Mouse (Mus musculus): ENCODE data around the gene Tctn3. TPM values are rescaled to one million over a fixed set of nuclear protein-coding genes. Genes with fewer than 3 reads are reported as not detected.
"Not testable (repeated sequence)": the region's sequence is repeated elsewhere in the genome, so short reads cannot be mapped to it uniquely, and the experiment has no call there.

The Tctn3 gene
- polyA plus RNA-seq, 1 experiment from 2014 or later: 11.8 TPM

DNA sequence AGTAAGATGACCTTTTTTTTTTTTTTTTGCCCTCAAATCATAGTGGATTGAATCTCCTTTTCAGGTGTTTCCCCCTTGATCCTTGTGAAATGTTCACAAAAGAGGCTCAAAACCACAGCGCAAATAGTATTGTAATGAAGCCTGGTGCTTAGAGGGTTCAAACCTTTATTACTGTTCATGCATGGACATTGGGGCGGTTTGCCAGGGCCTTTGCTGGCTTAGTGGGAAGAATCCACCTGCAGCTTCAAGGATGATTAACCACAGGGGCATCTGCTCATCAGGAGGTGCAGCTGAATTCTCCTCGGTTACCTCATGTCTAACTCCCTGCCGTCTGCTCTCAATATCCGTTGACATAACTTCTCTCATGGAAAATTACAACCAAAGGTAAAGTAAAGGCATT is 20.6 kb upstream of the Tctn3 start:
- Histone ChIP-seq H3K27ac (ENCODE audit: low read depth) (no peak overlapping the region), H3K4me2 (ENCODE audit: low read length) (no peak overlapping the region)
- no peak for ATAC-seq (replicated peaks; ENCODE audit: low FRiP score, low TSS enrichment, low read depth)

DNA sequence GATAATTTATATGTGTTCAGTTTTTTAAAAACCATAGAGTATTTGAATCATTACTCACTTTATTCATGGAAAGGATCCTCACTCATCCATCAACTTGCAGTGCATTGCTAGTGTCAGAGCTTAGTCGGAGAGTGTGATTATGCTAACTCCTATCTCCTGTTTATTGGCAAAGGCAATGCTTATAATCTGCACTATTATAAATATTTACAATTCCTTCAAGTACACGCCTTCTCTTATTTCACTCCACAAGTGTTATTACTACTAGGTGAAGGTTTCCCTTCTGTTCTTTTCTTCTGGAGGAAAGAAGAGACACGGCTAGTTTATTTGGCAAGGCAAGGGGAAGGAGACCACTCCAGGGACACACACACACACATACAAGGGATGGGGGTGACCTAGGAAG is 20.2 kb upstream of the Tctn3 start:
- H3K27ac ChIP-seq (ENCODE audit: low read depth): no peak overlapping the region
- H3K27me3 ChIP-seq (replicated peaks; ENCODE audit: control insufficient read depth, insufficient read depth, low read length): no peaks in the 10 kb centered on the region
- ATAC-seq (replicated peaks; ENCODE audit: low FRiP score, low TSS enrichment, low read depth): no peak
- H3K9me3 ChIP-seq (ENCODE audit: control insufficient read depth, low read length): no peaks in the 10 kb centered on the region
- H3K36me3 ChIP-seq (ENCODE audit: control insufficient read depth, insufficient read depth, low read length): no peaks in the 10 kb centered on the region
- no peak overlapping the region for H3K4me2 ChIP-seq (ENCODE audit: low read length)
- no peak overlapping the region for H3K4me3 ChIP-seq (ENCODE audit: low read depth, low read length)
- H3K4me1 ChIP-seq (replicated peaks; ENCODE audit: control insufficient read depth, insufficient read depth, low read length): no peaks in the 10 kb centered on the region
- no peak overlapping the region for H3K9ac ChIP-seq (ENCODE audit: low read length)
- DNase-seq (ENCODE audit: low spot score): no peak
- WGBS: 30% methylated on average over 3 of the region's 3 CpGs

More for the DNA sequence above, 20.6 kb upstream of the Tctn3 start:
- no peak for DNase-seq (ENCODE audit: low spot score)
- Histone ChIP-seq H3K4me1 (replicated peaks; ENCODE audit: control insufficient read depth, insufficient read depth, low read length) (no peaks in the 10 kb centered on the region), H3K4me3 (ENCODE audit: low read depth, low read length) (no peak overlapping the region), H3K36me3 (ENCODE audit: control insufficient read depth, insufficient read depth, low read length) (no peaks in the 10 kb centered on the region), H3K9ac (ENCODE audit: low read length) (no peak overlapping the region), H3K9me3 (ENCODE audit: control insufficient read depth, low read length) (no peaks in the 10 kb centered on the region), H3K27me3 (replicated peaks; ENCODE audit: control insufficient read depth, insufficient read depth, low read length) (no peaks in the 10 kb centered on the region)
- 77% methylated on average over 5 of the region's 5 CpGs for WGBS

DNA sequence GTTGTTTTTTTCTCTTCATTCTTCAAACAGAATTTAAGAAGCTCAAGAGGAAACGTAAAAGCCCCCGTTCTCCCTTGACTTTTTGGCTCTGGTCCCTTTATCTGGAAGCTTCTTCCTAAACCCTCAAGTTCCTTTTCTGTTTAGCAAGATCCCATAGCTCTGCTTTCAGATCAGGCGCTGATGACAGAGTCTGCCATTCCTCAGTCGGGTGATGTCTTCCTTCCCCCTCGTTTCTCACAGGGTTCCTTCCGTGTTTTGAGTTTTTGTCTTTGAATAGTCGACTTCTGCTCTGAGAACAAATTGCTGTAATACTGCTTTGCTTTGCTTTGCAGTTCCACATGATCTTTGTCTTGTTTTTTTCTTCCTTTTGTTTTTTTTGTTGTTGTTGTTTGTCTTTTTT is 18.6 kb upstream of the Tctn3 start:
- no peaks in the 10 kb centered on the region for H3K4me1 ChIP-seq (replicated peaks; ENCODE audit: control insufficient read depth, insufficient read depth, low read length)
- ATAC-seq (replicated peaks; ENCODE audit: low FRiP score, low TSS enrichment, low read depth) (no peak), DNase-seq (ENCODE audit: low spot score) (no peak)
- H3K27me3 ChIP-seq (replicated peaks; ENCODE audit: control insufficient read depth, insufficient read depth, low read length): no peaks in the 10 kb centered on the region
- H3K36me3 ChIP-seq (ENCODE audit: control insufficient read depth, insufficient read depth, low read length): no peaks in the 10 kb centered on the region
- H3K9me3 ChIP-seq (ENCODE audit: control insufficient read depth, low read length): no peaks in the 10 kb centered on the region
- no peak overlapping the region for H3K9ac ChIP-seq (ENCODE audit: low read length)
- no peak overlapping the region for H3K4me2 ChIP-seq (ENCODE audit: low read length)
- WGBS: 47% methylated on average over 7 of the region's 7 CpGs
- H3K27ac ChIP-seq (ENCODE audit: low read depth): no peak overlapping the region
- no peak overlapping the region for H3K4me3 ChIP-seq (ENCODE audit: low read depth, low read length)

GRCm38 (mm10) chr19:40630096-40630495 is 18.1 kb upstream of the Tctn3 start:
- H3K36me3 ChIP-seq (ENCODE audit: control insufficient read depth, insufficient read depth, low read length): no peaks in the 10 kb centered on the region
- H3K9me3 ChIP-seq (ENCODE audit: control insufficient read depth, low read length): no peaks in the 10 kb centered on the region
- DNase-seq (ENCODE audit: low spot score) (no peak), ATAC-seq (replicated peaks; ENCODE audit: low FRiP score, low TSS enrichment, low read depth) (no peak)
- no peak overlapping the region for H3K9ac ChIP-seq (ENCODE audit: low read length)
- no peaks in the 10 kb centered on the region for H3K27me3 ChIP-seq (replicated peaks; ENCODE audit: control insufficient read depth, insufficient read depth, low read length)
- H3K27ac ChIP-seq (ENCODE audit: low read depth): no peak overlapping the region
- 79% methylated on average over 3 of the region's 3 CpGs for WGBS
- no peak overlapping the region for H3K4me3 ChIP-seq (ENCODE audit: low read depth, low read length)
- H3K4me2 ChIP-seq (ENCODE audit: low read length): no peak overlapping the region
- no peaks in the 10 kb centered on the region for H3K4me1 ChIP-seq (replicated peaks; ENCODE audit: control insufficient read depth, insufficient read depth, low read length)

DNA sequence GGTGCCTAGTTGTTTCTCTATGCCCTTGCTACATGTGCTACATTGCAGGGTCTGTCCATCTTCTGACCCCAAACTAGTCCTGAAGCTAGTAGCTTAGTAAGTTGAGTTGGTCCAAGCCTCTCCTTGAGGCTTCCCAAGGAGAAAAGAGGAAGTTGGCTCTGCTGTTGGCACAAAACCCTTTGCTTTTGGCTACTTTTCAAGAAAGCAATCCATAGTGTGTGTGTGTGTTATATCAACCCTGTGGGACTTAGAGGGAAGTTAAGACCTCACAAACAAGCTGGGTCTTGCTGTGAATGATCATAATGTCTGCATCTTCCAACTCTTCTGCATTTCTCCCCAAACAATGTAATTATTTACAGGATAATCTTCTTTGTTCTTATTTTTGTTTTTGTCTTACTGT is 16.9 kb upstream of the Tctn3 start:
- ATAC-seq (replicated peaks; ENCODE audit: low FRiP score, low TSS enrichment, low read depth) (no peak), DNase-seq (ENCODE audit: low spot score) (no peak)
- H3K4me3 ChIP-seq (ENCODE audit: low read depth, low read length): no peak overlapping the region
- no peaks in the 10 kb centered on the region for H3K4me1 ChIP-seq (replicated peaks; ENCODE audit: control insufficient read depth, insufficient read depth, low read length)
- H3K9ac ChIP-seq (ENCODE audit: low read length): no peak overlapping the region
- no peaks in the 10 kb centered on the region for H3K27me3 ChIP-seq (replicated peaks; ENCODE audit: control insufficient read depth, insufficient read depth, low read length)
- H3K9me3 ChIP-seq (ENCODE audit: control insufficient read depth, low read length): no peaks in the 10 kb centered on the region
- no peak overlapping the region for H3K27ac ChIP-seq (ENCODE audit: low read depth)
- H3K36me3 ChIP-seq (ENCODE audit: control insufficient read depth, insufficient read depth, low read length): no peaks in the 10 kb centered on the region
- no peak overlapping the region for H3K4me2 ChIP-seq (ENCODE audit: low read length)

DNA sequence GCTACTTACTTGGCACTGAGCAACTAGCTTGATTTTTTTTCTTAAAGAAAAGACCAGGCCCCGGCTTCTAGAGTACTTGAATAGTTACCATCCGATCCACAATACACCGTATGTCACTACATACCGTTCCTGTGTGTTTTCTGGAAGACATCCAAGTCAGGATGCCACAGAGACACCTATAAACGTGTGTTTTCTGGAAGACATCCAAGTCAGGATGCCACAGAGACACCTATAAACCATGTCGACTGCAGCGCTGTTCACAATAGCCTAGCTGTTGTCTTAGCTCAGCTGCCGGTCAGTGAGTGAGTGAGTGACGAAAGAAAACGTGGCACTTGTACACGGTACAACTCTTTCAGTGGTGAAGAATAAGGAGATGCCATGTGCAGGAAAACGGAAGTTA is 13.9 kb upstream of the Tctn3 start:
- Histone ChIP-seq H3K9me3 (ENCODE audit: control insufficient read depth, low read length) (no peaks in the 10 kb centered on the region), H3K4me2 (ENCODE audit: low read length) (no peak overlapping the region), H3K4me1 (replicated peaks; ENCODE audit: control insufficient read depth, insufficient read depth, low read length) (no peaks in the 10 kb centered on the region), H3K4me3 (ENCODE audit: low read depth, low read length) (no peak overlapping the region), H3K9ac (ENCODE audit: low read length) (no peak overlapping the region), H3K36me3 (ENCODE audit: control insufficient read depth, insufficient read depth, low read length) (no peaks in the 10 kb centered on the region), H3K27me3 (replicated peaks; ENCODE audit: control insufficient read depth, insufficient read depth, low read length) (no peaks in the 10 kb centered on the region), H3K27ac (ENCODE audit: low read depth) (no peak overlapping the region)
- WGBS: 52% methylated on average over 12 of the region's 12 CpGs
- ATAC-seq (replicated peaks; ENCODE audit: low FRiP score, low TSS enrichment, low read depth): no peak
- no peak for DNase-seq (ENCODE audit: low spot score)

GRCm38 (mm10) chr19:40621616-40622015 is 9.6 kb upstream of the Tctn3 start:
- WGBS: 53% methylated on average over 11 of the region's 26 CpGs

GRCm38 (mm10) chr19:40616021-40616420 is 4.0 kb upstream of the Tctn3 start:
- no peaks in the 10 kb centered on the region for H3K9me3 ChIP-seq (ENCODE audit: control insufficient read depth, low read length)
- H3K9ac ChIP-seq (ENCODE audit: low read length): no peak overlapping the region
- H3K4me3 ChIP-seq (ENCODE audit: low read depth, low read length): no peak overlapping the region
- 78% methylated on average over 7 of the region's 7 CpGs for WGBS
- no peak overlapping the region for H3K4me2 ChIP-seq (ENCODE audit: low read length)
- no peak overlapping the region for H3K27ac ChIP-seq (ENCODE audit: low read depth)
- no peaks in the 10 kb centered on the region for H3K36me3 ChIP-seq (ENCODE audit: control insufficient read depth, insufficient read depth, low read length)
- DNase-seq (ENCODE audit: low spot score) (no peak), ATAC-seq (replicated peaks; ENCODE audit: low FRiP score, low TSS enrichment, low read depth) (no peak)
- H3K4me1 ChIP-seq (replicated peaks; ENCODE audit: control insufficient read depth, insufficient read depth, low read length): peaks cover 5% of the 10 kb centered on the region; the same call in 1 of the 2 replicates
- H3K27me3 ChIP-seq (replicated peaks; ENCODE audit: control insufficient read depth, insufficient read depth, low read length): no peaks in the 10 kb centered on the region

More at GRCm38 (mm10) chr19:40621616-40622015, 9.6 kb upstream of the Tctn3 start:
- H3K27me3 ChIP-seq (replicated peaks; ENCODE audit: control insufficient read depth, insufficient read depth, low read length); H3K36me3 ChIP-seq (ENCODE audit: control insufficient read depth, insufficient read depth, low read length); H3K9ac ChIP-seq (ENCODE audit: low read length); H3K4me2 ChIP-seq (ENCODE audit: low read length); H3K4me1 ChIP-seq (replicated peaks; ENCODE audit: control insufficient read depth, insufficient read depth, low read length); H3K4me3 ChIP-seq (ENCODE audit: low read depth, low read length); H3K9me3 ChIP-seq (ENCODE audit: control insufficient read depth, low read length); ATAC-seq (replicated peaks; ENCODE audit: low FRiP score, low TSS enrichment, low read depth); H3K27ac ChIP-seq (ENCODE audit: low read depth); DNase-seq (ENCODE audit: low spot score): not testable (repeated sequence)

DNA sequence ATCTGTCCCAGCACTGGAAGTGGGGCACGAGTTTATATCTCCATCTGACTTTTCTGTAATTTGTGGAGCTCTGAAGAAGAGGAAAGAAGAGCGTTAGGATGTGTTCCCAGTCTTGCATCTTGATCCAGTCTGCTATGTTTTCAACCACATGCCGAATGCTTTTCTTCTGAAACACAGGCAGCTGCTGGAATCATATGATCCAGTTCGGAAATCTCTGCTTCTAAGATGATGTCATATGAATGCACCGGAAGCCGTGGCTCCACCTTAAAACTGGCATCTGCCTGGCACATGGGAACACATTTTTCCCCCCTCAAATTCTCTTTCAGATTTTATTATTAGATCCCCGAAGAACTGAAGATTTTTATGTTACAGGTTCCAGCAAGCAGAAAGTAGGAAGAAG is 2.8 kb upstream of the Tctn3 start:
- Histone ChIP-seq H3K27ac (ENCODE audit: low read depth) (no peak overlapping the region), H3K9ac (ENCODE audit: low read length) (no peak overlapping the region), H3K9me3 (ENCODE audit: control insufficient read depth, low read length) (no peaks in the 10 kb centered on the region), H3K4me1 (replicated peaks; ENCODE audit: control insufficient read depth, insufficient read depth, low read length) (peaks cover 5% of the 10 kb centered on the region; the same call in 1 of the 2 replicates), H3K36me3 (ENCODE audit: control insufficient read depth, insufficient read depth, low read length) (no peaks in the 10 kb centered on the region; the same call in 1 of the 2 replicates), H3K4me2 (ENCODE audit: low read length) (no peak overlapping the region), H3K4me3 (ENCODE audit: low read depth, low read length) (no peak overlapping the region), H3K27me3 (replicated peaks; ENCODE audit: control insufficient read depth, insufficient read depth, low read length) (no peaks in the 10 kb centered on the region)
- ATAC-seq (replicated peaks; ENCODE audit: low FRiP score, low TSS enrichment, low read depth): no peak
- no peak for DNase-seq (ENCODE audit: low spot score)
- 70% methylated on average over 7 of the region's 7 CpGs for WGBS

Measured in intestine, embryonic 14.5 days (tissue).